Mouse (Mus musculus) cortical plate, adult 2 months (tissue): ENCODE results near the gene Pold3.

ENCODE experiments used
- CTCF ChIP-seq: fragments of 200-500 bp; IDR thresholded peaks from 2 replicates; pipeline ENCODE4 v1.5.1; 2011; ENCODE audit warnings: mild to moderate bottlenecking, control low read depth, low read length; ENCODE audit not compliant: insufficient read depth; ENCODE audit errors: extremely low read depth
- POLR2A ChIP-seq: fragments of 200-500 bp; IDR thresholded peaks from 2 replicates; pipeline ENCODE4 v1.6.1; 2011; ENCODE audit warnings: mild to moderate bottlenecking, low read length, control low read depth; ENCODE audit not compliant: insufficient read depth; ENCODE audit errors: extremely low read depth

- no peak for TF ChIP-seq CTCF
- TF ChIP-seq POLR2A: no peak
Measured at GRCm38 (mm10) chr7:100108341-100108740, 13.0 kb downstream of the Pold3 start.
